Mouse (Mus musculus) bone marrow macrophage, adult 2 months (primary cell): ENCODE measurements around the gene Timm22. TPM values are rescaled to one million over a fixed set of nuclear protein-coding genes. Genes with fewer than 3 reads are reported as not detected.

Experiments used
- H3K27ac ChIP-seq: 2 replicates; pipeline ENCODE4 v1.5.1; 2012; ENCODE audit warnings: low read depth, low read length; ENCODE audit not compliant: insufficient read depth
- H3K4me1 ChIP-seq: 2 replicates; pipeline ENCODE4 v1.6.1; 2012; ENCODE audit warnings: low read length; ENCODE audit not compliant: control insufficient read depth, insufficient read depth
- H3K4me3 ChIP-seq: 2 replicates; pipeline ENCODE4 v1.5.1; 2012; ENCODE audit warnings: mild to moderate bottlenecking, low read length, moderate library complexity; ENCODE audit not compliant: insufficient read depth
- CTCF ChIP-seq: IDR thresholded peaks from 2 replicates; pipeline ENCODE4 v1.5.1; 2012; ENCODE audit warnings: low read depth, mild to moderate bottlenecking, low read length, moderate library complexity
- POLR2A ChIP-seq: IDR thresholded peaks from 2 replicates; pipeline ENCODE4 v1.6.1; 2012; ENCODE audit warnings: mild to moderate bottlenecking, low read depth, low read length, borderline replicate concordance
- polyA plus RNA-seq: library from polyadenylated mRNA; stranded (reverse); fragments of >200 nt; gene quantifications from 2 replicates; pipeline ENCODE4 v1.2.4, GENCODE M21; 2012; ENCODE audit not compliant: missing spikeins, insufficient read depth, insufficient read length

The Timm22 gene
- polyA plus RNA-seq = 15.1 and 15.5 TPM in 2 replicates

DNA sequence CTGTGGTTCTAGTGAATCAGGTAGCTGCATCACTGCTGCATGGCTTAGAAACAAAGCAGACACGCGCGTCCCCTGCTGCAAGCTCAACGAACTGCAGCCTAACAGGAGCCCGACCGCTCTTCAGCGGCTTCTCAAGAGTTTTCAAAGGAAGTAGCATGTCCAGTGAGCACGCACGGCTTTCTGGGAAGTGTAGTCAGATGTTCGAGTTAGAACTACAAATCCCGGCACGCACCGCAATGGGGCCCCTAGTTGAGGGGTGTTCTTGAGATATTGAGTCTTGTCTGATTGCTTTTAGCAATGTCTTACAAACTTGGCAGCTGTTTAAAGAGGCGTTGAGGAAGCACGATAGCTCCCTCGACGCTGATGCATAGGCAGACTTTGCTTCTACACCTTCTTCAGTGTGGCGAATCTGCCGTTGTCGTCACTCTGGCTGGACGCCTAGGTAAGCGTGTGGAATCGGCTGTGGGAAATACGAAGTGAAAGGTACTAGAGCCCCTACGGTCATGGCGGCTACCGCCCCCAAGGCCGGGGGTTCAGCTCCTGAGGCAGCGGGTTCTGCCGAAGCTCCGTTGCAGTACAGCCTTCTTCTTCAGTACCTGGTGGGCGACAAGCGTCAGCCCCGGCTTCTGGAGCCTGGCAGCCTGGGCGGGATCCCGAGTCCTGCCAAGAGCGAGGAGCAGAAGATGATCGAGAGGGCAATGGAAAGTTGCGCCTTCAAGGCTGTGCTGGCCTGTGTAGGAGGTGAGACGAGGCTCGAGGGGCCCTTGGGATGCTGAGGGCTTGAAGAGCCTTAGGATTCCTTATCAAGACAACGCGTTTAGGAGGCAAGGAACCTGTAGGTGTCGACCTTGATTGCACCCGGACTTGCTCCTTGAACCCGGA is at the start of gene Timm22:
Timm22 (plus strand) TSS at position 251 of the 882 bp plus-strand sequence.
- Histone ChIP-seq H3K4me1 (peaks cover 2% of the 10 kb centered on the region; the same call in 1 of the 2 replicates), H3K4me3 (peak within 1 kb of the TSS; percentile 98), H3K27ac (peak within 1 kb of the TSS; percentile 86)
- TF ChIP-seq POLR2A (no peak), CTCF (peak; percentile 85)

DNA sequence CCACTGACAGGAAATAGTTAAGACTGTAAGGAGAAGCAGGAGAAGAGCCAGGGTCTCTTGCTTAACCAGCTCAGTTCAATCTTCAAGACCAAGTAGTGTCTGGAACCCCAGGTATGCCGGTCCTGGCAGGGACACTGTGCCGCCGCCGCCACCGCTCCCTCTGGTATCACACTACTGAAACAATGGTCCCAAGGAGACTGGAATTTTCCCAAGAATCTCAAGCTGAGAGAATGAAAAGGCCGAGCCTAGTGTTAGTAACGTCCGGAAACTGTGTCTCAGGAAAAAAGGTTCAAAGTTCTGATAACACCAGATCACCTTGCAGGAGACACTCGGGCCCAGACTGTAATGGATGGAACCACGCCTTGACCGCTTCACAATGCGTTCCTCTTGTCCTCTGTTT is 49.3 kb upstream of the Timm22 start:
- H3K27ac ChIP-seq = no peak overlapping the region
- TF ChIP-seq POLR2A (no peak), CTCF (no peak)
- no peak overlapping the region for H3K4me3 ChIP-seq
- H3K4me1 ChIP-seq = no peaks in the 10 kb centered on the region

DNA sequence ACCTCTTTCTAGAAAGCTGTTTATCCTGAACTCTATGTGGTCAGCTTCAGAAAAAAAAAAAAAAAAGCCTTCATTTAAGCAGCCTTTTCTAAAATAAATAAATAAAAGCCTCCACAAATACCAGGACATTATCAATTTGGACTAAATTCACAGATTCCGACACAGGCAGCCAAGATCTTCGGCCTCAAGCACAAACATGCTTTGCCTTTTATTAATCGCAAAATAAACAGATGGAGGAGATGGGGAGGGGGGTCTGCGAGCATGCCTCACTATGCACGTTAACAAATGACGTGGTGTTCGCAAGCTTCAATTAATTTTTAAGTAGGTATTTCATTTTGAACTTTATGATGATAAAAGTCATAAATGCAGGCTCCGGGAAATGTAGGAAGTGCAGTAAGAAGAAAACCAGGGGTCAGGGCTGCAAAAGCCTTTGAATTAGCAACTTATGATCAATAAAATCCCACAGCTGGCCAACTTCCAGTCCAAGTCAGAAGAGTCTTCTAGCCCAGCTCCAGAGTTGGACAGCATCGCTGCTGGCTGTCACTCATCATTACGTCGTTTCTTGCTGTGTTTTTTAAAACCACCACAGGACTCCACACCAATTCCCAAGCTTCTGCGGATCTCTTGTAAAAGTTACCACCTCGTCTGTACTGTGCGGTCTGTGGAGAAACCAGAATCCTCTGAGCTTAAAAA is 48.0 kb upstream of the Timm22 start:
- H3K4me1 ChIP-seq = no peaks in the 10 kb centered on the region
- no peak overlapping the region for H3K4me3 ChIP-seq
- TF ChIP-seq POLR2A (no peak), CTCF (no peak)
- no peak overlapping the region for H3K27ac ChIP-seq

DNA sequence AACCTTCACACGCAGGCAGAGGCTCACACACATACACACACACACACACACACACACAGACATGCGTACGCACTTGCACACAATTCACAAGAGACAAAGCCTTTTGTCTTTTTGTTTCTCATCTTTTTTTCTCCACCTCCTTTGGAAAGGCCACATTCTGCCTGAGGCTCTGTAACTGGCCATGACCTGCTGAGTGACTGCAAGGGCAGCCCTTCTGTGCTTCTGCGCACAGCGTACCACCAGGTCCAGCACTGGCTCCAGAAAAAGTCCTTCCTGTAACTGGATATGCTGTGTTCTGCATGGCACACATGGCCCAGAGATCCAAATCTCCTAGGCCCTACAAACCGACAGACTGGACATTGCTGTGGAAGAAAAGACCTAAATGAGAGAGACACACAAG is 46.5 kb upstream of the Timm22 start:
- no peak overlapping the region for H3K4me3 ChIP-seq
- no peak overlapping the region for H3K27ac ChIP-seq
- TF ChIP-seq CTCF (no peak), POLR2A (no peak)
- no peaks in the 10 kb centered on the region for H3K4me1 ChIP-seq

DNA sequence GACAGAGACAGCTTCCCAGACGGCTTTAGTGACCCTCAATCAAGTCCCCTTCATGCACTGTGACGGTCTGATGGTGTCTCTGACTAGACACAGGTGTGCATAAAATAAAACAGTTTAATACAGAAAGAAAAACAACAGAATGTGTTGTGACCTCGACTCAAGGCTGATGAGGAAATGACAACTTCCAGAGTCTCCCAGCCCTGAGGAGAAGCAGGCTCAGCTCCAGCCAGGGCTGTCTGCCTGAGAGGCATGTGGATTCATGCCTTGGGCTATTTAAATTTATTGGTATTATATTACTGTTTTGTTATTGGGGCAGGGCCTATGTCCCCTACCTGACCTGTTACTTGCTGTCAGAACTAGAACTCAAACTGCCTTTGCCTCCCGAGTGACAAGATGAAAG is 45.3 kb upstream of the Timm22 start:
- TF ChIP-seq POLR2A (no peak), CTCF (no peak)
- H3K27ac ChIP-seq = no peak overlapping the region
- H3K4me1 ChIP-seq = no peaks in the 10 kb centered on the region
- no peak overlapping the region for H3K4me3 ChIP-seq

DNA sequence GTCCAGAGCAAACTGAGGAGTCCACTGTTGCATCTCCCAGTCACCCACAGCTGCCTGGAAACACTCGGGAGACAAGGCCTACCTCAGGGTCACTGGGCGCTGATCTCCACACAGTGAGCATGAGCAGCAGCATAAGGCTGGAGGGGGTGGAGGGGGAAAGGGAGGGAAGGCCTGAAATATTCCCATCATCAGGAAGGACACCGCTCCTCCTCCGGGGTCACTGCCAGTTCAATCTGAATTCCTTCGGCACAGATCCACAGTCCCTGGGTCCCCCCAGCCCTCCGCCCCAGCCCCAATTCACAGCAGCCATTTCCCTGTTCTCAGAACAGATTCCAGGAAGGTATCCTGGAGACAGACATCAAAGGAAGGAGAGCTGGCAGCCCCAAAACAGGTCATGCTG is 43.6 kb upstream of the Timm22 start:
- no peak overlapping the region for H3K4me3 ChIP-seq
- H3K27ac ChIP-seq = no peak overlapping the region
- H3K4me1 ChIP-seq = no peaks in the 10 kb centered on the region
- no peak for TF ChIP-seq CTCF
- no peak for TF ChIP-seq POLR2A

DNA sequence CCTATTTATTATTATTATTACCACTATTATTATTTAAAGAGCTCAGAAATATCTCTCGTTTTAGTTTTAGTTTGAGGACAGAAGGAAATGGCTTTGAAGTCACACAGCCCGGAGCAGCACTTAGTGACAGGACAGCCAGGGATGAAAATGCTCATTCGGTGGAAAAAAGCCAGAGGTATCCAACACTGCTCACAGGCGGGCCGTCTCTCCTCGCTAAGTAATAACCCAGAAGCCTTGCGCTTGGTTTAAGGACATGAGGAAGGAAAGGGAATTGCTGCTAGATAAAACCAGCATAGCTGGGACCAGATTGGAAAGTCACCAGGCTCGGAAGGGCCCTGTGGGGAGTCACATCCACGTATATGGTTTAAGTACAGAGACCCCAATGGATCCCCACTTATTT is 43.1 kb upstream of the Timm22 start:
- TF ChIP-seq CTCF = no peak
- no peak for TF ChIP-seq POLR2A
- Histone ChIP-seq H3K27ac (no peak overlapping the region), H3K4me3 (no peak overlapping the region), H3K4me1 (no peaks in the 10 kb centered on the region)

DNA sequence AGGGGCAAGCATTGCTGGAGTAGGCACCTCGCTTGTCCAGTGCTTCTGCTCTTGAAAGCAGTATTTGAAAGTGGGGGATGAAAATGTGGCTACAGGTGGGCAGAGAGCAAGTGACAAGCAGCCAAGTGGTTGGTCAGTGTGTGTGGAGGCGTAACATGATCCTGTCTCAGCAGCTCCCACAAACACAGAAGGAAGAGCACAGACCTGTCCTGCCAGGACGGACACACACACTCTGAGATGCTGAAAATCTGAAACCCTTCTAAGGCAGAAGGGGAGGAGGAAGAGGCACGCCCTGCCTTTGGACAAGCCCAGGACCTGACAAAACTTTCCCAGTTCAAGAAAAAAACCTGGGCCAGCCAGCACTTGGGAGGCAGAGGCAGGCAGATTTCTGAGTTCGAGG is 42.7 kb upstream of the Timm22 start:
- Histone ChIP-seq H3K4me3 (no peak overlapping the region), H3K4me1 (no peaks in the 10 kb centered on the region), H3K27ac (no peak overlapping the region)
- TF ChIP-seq CTCF (no peak), POLR2A (no peak)

DNA sequence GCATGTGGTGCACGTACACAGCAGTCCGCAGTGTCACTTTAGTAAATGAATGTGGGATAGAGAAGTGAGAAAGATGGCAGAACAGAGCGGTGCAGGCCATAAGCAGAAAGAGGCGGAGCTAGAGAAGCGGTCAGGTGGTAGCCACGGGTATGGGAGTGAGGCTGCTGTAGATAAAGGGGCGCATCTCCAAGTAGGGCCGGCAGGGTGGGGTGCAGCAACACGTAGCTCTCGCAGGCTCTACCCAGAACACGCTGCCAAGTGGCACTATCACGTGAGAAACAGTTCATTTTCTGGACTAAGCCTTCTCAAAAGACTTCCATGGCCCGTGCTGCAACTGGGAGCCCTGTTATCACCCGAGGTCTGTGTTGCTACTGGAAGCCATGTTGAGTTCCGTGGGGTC is 40.0 kb upstream of the Timm22 start:
- H3K4me3 ChIP-seq = no peak overlapping the region
- no peaks in the 10 kb centered on the region for H3K4me1 ChIP-seq
- no peak for TF ChIP-seq POLR2A
- TF ChIP-seq CTCF = no peak
- no peak overlapping the region for H3K27ac ChIP-seq

DNA sequence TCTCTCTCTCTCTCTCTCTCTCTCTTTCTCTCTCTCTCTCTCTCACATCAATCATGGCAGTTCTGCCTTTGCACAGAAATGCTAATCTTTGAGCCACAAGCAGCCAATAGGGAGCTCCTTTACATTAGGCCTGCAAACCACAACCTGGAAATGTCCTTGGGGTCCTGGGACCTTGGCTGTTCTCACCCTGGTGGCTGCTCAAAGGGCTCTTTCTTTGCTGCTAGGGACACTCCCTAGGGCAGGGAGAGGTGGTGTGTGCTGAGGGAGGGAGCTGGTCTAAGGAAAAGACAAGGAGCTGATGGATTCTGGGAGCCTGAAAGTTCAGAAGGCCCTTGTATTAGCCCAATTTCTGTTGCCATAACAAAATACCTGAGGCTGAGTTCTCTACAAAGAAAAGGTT is 36.3 kb upstream of the Timm22 start:
- no peak for TF ChIP-seq POLR2A
- no peak for TF ChIP-seq CTCF
- no peaks in the 10 kb centered on the region for H3K4me1 ChIP-seq
- no peak overlapping the region for H3K27ac ChIP-seq
- H3K4me3 ChIP-seq = no peak overlapping the region
